Mouse (Mus musculus) bone marrow, adult 2 months (tissue): Measurements from ENCODE around the gene Foxn3. TPM values are rescaled to one million over a fixed set of nuclear protein-coding genes. Genes with fewer than 3 reads are reported as not detected.

Experiments used
- H3K27ac ChIP-seq: fragments of 200-500 bp; 2 replicates; pipeline ENCODE4 v1.5.1; 2012; ENCODE audit warnings: low read depth, mild to moderate bottlenecking, control low read depth, inconsistent platforms, low read length; ENCODE audit not compliant: control insufficient read depth, poor library complexity, insufficient read depth
- H3K4me1 ChIP-seq: fragments of 200-500 bp; 2 replicates; pipeline ENCODE4 v1.6.1; 2011; ENCODE audit warnings: low read length; ENCODE audit not compliant: control insufficient read depth, insufficient read depth
- H3K4me3 ChIP-seq: fragments of 200-500 bp; replicated peaks from 2 replicates; pipeline ENCODE3; 2011; ENCODE audit warnings: mild to moderate bottlenecking, low read depth, low read length, control low read depth; ENCODE audit not compliant: control insufficient read depth
- CTCF ChIP-seq: fragments of 200-500 bp; IDR thresholded peaks from 2 replicates; pipeline ENCODE4 v1.5.1; 2011; ENCODE audit warnings: low read length, control low read depth; ENCODE audit not compliant: control insufficient read depth, insufficient read depth
- POLR2A ChIP-seq: fragments of 200-500 bp; IDR thresholded peaks from 2 replicates; pipeline ENCODE4 v1.6.1; 2011; ENCODE audit warnings: low read depth, mild to moderate bottlenecking, control low read depth, low read length, borderline replicate concordance; ENCODE audit not compliant: control insufficient read depth
- WGBS: fragments of 180-500 bp; shearing (Covaris S2); methylation state at CpG from one replicate; pipeline ENCODE4 v1.1.7; 2018; 5-methylcytosine and 5-hydroxymethylcytosine counted together
- polyA plus RNA-seq: library from polyadenylated mRNA; stranded (reverse); fragments of >200 nt; gene quantifications from 2 replicates; pipeline ENCODE4 v1.2.4, GENCODE M21; 2011; ENCODE audit warnings: low replicate concordance; ENCODE audit not compliant: missing spikeins, insufficient read depth, insufficient read length

Gene Foxn3
- polyA plus RNA-seq, 1 experiment: 23.7 TPM

GRCm38 (mm10) chr12:99381317-99381716 lies 182.1 kb downstream of the Foxn3 start:
- TF ChIP-seq POLR2A (no peak), CTCF (no peak)
- no peaks in the 10 kb centered on the region; the same call in 1 of the 2 replicates for H3K4me1 ChIP-seq
- H3K4me3 ChIP-seq: no peak overlapping the region
- WGBS: 77% methylated on average over 9 of the region's 9 CpGs
- 0 out of 2 replicates have a peak overlapping the region, but pooled peaks have one; percentile 4 for H3K27ac ChIP-seq

GRCm38 (mm10) chr12:99380855-99381262 lies 182.5 kb downstream of the Foxn3 start:
- 0 out of 2 replicates have a peak overlapping the region, but pooled peaks have one; percentile 4 for H3K27ac ChIP-seq
- WGBS: 32% methylated on average over 4 of the region's 4 CpGs
- no peak overlapping the region for H3K4me3 ChIP-seq
- TF ChIP-seq CTCF: no peak
- TF ChIP-seq POLR2A: no peak
- no peaks in the 10 kb centered on the region; the same call in 1 of the 2 replicates for H3K4me1 ChIP-seq

DNA sequence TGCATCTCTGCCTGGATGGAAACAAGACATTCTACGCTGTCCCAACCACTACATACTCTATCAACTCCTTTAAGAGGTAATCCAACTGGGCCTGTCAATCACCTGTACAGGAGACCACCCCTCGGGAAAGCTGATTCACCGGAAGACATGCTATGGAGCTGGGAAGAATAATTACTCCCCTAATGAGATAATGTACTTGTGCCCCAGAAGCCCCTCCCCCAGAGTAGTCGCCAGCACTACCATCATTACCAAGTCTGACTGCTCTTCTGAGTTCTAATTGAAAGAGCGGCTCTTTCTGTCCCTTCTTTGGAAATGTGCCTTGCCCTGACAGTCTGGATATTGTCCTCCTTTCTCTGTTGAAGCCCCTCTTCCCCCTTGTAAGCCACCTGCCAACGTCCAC lies 183.3 kb downstream of the Foxn3 start:
- H3K4me3 ChIP-seq: no peak overlapping the region
- 92% methylated on average over 6 of the region's 6 CpGs for WGBS
- TF ChIP-seq CTCF: no peak
- no peak for TF ChIP-seq POLR2A
- no peaks in the 10 kb centered on the region; the same call in 1 of the 2 replicates for H3K4me1 ChIP-seq
- H3K27ac ChIP-seq: no peak overlapping the region

DNA sequence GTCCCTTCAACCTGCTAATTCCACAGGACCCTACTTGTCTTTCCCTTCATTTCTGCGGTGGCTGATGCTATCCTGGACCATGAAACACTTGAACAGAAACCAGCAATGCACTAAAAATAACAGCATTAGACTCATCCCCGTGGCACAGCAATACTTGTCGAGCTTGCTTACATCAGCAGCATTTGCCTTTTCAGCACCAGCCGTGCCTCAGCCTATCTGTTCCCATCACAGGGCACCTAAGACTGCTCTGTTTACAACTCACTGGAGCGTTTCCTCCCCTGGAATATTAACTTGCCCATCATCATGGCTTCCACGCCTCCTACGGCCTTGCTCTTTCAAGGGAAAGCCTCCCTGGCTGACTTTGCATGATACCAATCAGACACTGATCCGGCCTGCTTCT lies 185.1 kb downstream of the Foxn3 start:
- Histone ChIP-seq H3K27ac (no peak overlapping the region), H3K4me3 (no peak overlapping the region), H3K4me1 (no peaks in the 10 kb centered on the region; the same call in 1 of the 2 replicates)
- 78% methylated on average over 8 of the region's 8 CpGs for WGBS
- TF ChIP-seq CTCF (no peak), POLR2A (no peak)

DNA sequence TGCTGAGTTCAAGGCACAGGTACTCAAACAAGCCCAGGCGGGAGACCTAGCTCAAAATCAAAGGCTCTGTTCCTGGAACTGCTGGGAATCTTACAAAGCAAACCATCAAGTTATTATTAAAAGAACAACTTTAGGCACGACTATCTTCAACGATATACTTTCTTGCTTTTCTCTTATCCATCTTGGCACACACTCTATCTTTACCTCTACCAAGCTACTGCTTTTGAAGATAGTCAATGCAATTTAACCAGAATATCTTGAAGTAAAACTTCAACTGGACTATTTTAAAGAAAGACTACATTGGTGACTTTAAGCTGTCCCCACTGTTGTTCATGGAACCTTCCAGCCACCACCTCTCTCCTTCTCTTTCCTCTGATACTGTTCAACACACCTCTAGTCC lies 185.7 kb downstream of the Foxn3 start:
- TF ChIP-seq POLR2A (no peak), CTCF (no peak)
- H3K4me3 ChIP-seq: no peak overlapping the region
- 68% methylated on average over 3 of the region's 3 CpGs for WGBS
- no peaks in the 10 kb centered on the region; the same call in 1 of the 2 replicates for H3K4me1 ChIP-seq
- no peak overlapping the region for H3K27ac ChIP-seq

DNA sequence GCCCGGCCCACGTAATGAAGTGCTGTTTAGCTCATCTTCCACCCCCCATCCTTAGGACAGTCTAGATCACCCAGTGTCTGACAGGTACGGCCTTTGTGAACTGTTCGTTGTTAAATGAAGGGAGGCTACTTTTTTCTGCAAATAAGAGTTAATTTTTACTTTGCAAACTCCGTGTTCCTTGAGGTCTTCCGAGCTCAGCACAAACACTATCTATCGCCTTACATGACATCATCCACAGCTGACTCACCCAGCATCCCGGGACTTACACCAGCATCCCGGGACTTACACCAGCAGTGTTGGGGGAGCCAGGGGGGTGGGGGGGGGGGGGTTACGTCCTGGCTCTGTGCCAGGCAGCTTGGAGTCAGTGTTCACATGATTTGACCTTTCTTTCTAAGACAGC lies 186.3 kb downstream of the Foxn3 start:
- TF ChIP-seq POLR2A (no peak), CTCF (no peak)
- 86% methylated on average over 10 of the region's 10 CpGs for WGBS
- H3K4me3 ChIP-seq: no peak overlapping the region
- H3K4me1 ChIP-seq: no peaks in the 10 kb centered on the region; the same call in 1 of the 2 replicates
- H3K27ac ChIP-seq: no peak overlapping the region

DNA sequence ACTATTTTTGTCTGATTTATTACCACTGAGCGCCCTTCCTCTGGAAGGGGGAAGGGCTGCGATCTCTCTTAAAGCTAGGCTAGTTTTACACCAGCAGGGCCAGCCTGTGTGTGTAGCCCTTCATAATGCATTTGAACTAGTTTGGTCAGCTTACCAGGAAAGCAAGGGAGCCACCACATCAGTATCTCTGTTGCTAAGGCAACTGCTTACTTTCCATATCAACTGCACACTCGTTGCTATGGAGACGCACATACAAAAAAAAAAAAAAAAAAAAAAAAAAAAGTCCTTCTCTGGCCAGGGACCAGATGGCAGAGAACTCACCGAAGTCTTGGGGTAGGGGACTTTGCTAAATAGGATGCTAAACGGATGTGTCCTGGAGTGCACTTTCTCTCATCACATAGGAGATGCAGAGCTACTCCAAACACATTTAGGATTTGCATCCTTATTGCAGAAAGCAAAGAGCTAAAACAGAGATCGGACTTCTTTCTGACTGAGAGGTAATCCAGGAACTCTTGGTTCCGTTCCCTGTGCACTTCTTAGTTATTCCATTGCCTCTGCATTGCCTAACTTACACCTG lies 187.4 kb downstream of the Foxn3 start:
- H3K27ac ChIP-seq: no peak overlapping the region
- no peak for TF ChIP-seq CTCF
- TF ChIP-seq POLR2A: no peak
- no peak overlapping the region for H3K4me3 ChIP-seq
- WGBS: 73% methylated on average over 8 of the region's 8 CpGs
- H3K4me1 ChIP-seq: no peaks in the 10 kb centered on the region; the same call in 1 of the 2 replicates

- Histone ChIP-seq H3K4me3 (no peak overlapping the region), H3K27ac (no peak overlapping the region), H3K4me1 (no peaks in the 10 kb centered on the region; the same call in 1 of the 2 replicates)
- TF ChIP-seq POLR2A: no peak
- TF ChIP-seq CTCF: no peak
- WGBS: 81% methylated on average over 6 of the region's 6 CpGs
Observed at GRCm38 (mm10) chr12:99375426-99375825, 188.0 kb downstream of the Foxn3 start.
